Mouse (Mus musculus): ENCODE results near the gene Spock2. TPM values are rescaled to one million over a fixed set of nuclear protein-coding genes. Genes with fewer than 3 reads are reported as not detected.

The Spock2 gene
- polyA plus RNA-seq, 1 experiment from 2014 or later, result 42.8 TPM

DNA sequence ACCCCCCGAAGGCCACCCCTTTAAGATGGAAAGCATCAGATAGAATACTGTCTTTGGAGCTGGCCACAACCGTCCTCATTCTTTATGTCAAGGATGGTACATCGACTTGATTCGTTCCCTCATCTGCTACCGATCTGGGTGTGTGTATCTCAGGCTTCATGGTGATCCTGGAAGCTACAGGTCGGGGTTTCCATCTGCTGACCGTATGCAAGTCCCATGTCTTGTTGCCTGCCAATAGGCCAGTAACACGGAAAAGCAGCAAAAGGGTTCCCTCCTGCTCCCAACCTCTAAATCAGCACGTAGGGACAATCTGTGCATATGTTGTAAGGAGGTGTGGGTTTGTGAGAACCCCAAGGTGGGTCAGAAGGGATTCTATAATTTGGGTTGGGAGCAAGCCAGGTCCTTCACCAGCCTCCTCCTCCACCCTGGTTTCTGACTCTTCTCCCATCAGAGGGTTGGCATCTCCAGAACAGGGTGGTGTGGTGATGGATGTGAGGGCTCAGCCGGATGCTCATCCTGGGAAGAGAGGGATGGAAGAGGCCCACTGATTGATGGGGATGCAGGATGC, 5.0 kb downstream of the Spock2 start:
- Histone ChIP-seq H3K4me1 (ENCODE audit: insufficient read depth, low read depth, low read length) (peaks cover 6% of the 10 kb centered on the region; the same call in 1 of the 2 replicates), H3K36me3 (ENCODE audit: insufficient read depth, low read length) (no peaks in the 10 kb centered on the region), H3K9ac (replicated peaks; ENCODE audit: low read depth) (no peak overlapping the region), H3K4me3 (ENCODE audit: low read depth, low read length) (no peak overlapping the region), H3K9me3 (ENCODE audit: low read length) (no peaks in the 10 kb centered on the region), H3K27ac (ENCODE audit: low read length) (no peak overlapping the region), H3K27me3 (replicated peaks; ENCODE audit: insufficient read depth, low read length) (peaks cover 15% of the 10 kb centered on the region), H3K4me2 (replicated peaks; ENCODE audit: low read depth, low read length) (no peak overlapping the region)
- ATAC-seq, result no peak
- WGBS, result 86% methylated on average over 10 of the region's 10 CpGs
- DNase-seq (ENCODE audit: low spot score), result no peak
- TF ChIP-seq EP300 (IDR thresholded peaks at IDR 0.05) (no peak), CTCF (IDR thresholded peaks at IDR 0.05) (no peak)

DNA sequence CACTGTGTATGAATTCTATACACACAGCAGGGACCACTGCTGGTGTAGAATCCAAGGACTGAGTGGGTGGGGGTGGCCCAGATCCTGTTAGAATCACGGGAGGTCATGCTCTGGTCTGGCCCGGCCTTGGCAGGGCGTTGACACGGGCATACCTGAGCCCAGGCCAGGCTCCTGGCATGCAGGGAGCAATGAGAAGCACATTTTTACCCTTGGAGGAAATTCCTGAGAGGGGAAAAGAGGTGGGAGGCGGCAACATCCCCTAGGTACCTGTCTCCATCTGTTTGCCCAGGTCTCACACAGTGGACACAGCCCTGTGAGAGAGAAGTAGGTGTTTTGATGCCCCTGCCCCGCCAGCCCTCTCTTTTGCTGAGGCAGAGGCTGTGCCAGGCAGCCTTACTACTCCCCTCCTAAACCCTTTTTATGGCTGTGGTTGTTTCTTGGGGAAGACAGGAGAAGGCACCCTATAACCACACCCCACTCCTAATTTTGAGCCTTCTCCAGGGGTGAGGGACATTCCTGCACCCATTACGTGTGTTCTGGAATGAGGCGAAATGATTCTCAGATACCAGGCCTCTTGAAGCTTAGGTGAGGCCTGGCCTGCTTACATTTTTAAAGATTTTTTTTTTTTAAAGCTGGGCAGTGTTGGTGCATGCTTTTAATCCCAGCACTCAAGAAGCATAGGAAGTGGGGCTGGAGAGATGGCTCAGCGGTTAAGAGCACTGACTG, 8.1 kb downstream of the Spock2 start:
- H3K36me3 ChIP-seq (ENCODE audit: insufficient read depth, low read length), result no peaks in the 10 kb centered on the region
- peak overlapping the region; percentile 67 for H3K27ac ChIP-seq (ENCODE audit: low read length)
- TF ChIP-seq CTCF (IDR thresholded peaks at IDR 0.05), result no peak
- peak; percentile 94 for TF ChIP-seq EP300 (IDR thresholded peaks at IDR 0.05)
- ATAC-seq (peak; percentile 88), DNase-seq (ENCODE audit: low spot score) (peak; percentile 65)
- no peak overlapping the region for H3K4me2 ChIP-seq (replicated peaks; ENCODE audit: low read depth, low read length)
- H3K27me3 ChIP-seq (replicated peaks; ENCODE audit: insufficient read depth, low read length), result peaks cover 4% of the 10 kb centered on the region; the same call in 1 of the 2 replicates
- no peak overlapping the region for H3K9ac ChIP-seq (replicated peaks; ENCODE audit: low read depth)
- no peaks in the 10 kb centered on the region for H3K9me3 ChIP-seq (ENCODE audit: low read length)
- peaks cover 6% of the 10 kb centered on the region; the same call in 1 of the 2 replicates for H3K4me1 ChIP-seq (ENCODE audit: insufficient read depth, low read depth, low read length)
- H3K4me3 ChIP-seq (ENCODE audit: low read depth, low read length), result no peak overlapping the region
- WGBS, result 57% methylated on average over 9 of the region's 9 CpGs

DNA sequence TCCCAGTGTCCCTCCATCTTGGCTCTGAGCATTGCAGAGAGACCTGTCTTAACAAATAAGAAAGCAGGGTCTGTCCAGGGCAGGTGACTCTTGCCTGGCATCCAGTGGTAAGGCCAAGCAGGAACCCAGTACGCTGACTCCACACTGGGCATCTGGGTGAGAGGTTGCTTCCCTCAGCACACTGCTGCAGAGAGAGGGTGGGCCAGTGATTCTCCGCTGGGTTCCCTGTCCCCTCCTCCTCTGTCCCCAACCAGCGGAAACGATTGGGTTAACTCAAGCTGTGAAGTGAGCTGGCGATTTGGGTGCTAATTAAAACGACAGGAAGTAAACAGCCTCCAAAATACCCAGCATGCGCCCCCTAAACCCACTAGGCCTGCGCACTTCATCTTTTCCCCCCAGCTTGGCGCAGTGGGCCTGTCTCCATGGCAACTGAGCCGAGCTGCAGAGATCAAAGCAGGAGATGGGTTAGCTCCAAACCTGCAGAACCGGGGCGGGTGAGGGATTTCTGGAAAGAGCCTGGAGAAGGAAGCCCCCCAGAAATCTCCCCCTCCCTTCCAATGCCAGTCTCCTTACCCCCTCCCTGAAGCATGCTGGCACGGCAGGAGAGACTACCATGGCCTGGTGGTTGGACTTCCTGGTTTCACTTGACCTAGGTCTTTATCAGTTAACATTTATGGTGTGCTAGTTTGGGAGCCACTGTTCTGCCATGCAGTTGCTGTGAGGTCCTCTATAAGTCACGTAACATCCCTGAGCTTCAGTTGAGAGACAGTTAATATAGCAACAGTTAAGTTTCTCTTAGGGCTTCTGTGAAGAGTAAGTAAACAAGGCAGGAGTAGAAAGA, 9.5 kb downstream of the Spock2 start:
- ATAC-seq (no peak), DNase-seq (ENCODE audit: low spot score) (no peak)
- WGBS, result 19% methylated on average over 13 of the region's 14 CpGs
- Histone ChIP-seq H3K9me3 (ENCODE audit: low read length) (no peaks in the 10 kb centered on the region), H3K36me3 (ENCODE audit: insufficient read depth, low read length) (no peaks in the 10 kb centered on the region), H3K27ac (ENCODE audit: low read length) (peak overlapping the region; percentile 38; the same call in 1 of the 2 replicates), H3K9ac (replicated peaks; ENCODE audit: low read depth) (no peak overlapping the region), H3K4me2 (replicated peaks; ENCODE audit: low read depth, low read length) (no peak overlapping the region), H3K4me1 (ENCODE audit: insufficient read depth, low read depth, low read length) (peaks cover 6% of the 10 kb centered on the region; the same call in 1 of the 2 replicates), H3K27me3 (replicated peaks; ENCODE audit: insufficient read depth, low read length) (no peaks in the 10 kb centered on the region), H3K4me3 (ENCODE audit: low read depth, low read length) (no peak overlapping the region)
- TF ChIP-seq EP300 (IDR thresholded peaks at IDR 0.05) (no peak), CTCF (IDR thresholded peaks at IDR 0.05) (no peak)

DNA sequence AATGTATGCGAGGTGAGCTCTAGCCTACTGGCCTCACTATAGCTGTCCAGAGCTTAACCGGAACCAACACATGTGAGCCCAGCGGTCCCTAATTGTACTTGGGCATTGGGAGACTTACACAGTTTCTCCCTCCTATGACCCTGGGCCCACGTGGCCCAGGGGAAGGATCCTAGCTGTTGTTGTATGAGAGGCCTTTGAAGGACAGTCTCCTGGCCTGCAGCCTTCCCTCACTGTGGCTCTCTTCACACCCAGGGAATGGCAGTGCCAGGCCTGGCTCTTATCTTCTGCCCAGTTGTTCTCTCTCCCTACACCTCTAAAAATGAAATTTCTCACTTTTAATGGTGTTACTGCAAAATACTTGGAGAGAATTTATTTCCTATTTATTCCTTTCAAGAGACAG, 11.0 kb downstream of the Spock2 start:
- Histone ChIP-seq H3K9ac (replicated peaks; ENCODE audit: low read depth) (no peak overlapping the region), H3K27ac (ENCODE audit: low read length) (no peak overlapping the region), H3K4me2 (replicated peaks; ENCODE audit: low read depth, low read length) (no peak overlapping the region), H3K36me3 (ENCODE audit: insufficient read depth, low read length) (no peaks in the 10 kb centered on the region), H3K27me3 (replicated peaks; ENCODE audit: insufficient read depth, low read length) (no peaks in the 10 kb centered on the region), H3K4me3 (ENCODE audit: low read depth, low read length) (no peak overlapping the region), H3K9me3 (ENCODE audit: low read length) (no peaks in the 10 kb centered on the region), H3K4me1 (ENCODE audit: insufficient read depth, low read depth, low read length) (peaks cover 6% of the 10 kb centered on the region; the same call in 1 of the 2 replicates)
- TF ChIP-seq CTCF (IDR thresholded peaks at IDR 0.05), result no peak
- no peak for TF ChIP-seq EP300 (IDR thresholded peaks at IDR 0.05)
- DNase-seq (ENCODE audit: low spot score) (no peak), ATAC-seq (no peak)
- WGBS, result 51% methylated on average over 4 of the region's 4 CpGs

DNA sequence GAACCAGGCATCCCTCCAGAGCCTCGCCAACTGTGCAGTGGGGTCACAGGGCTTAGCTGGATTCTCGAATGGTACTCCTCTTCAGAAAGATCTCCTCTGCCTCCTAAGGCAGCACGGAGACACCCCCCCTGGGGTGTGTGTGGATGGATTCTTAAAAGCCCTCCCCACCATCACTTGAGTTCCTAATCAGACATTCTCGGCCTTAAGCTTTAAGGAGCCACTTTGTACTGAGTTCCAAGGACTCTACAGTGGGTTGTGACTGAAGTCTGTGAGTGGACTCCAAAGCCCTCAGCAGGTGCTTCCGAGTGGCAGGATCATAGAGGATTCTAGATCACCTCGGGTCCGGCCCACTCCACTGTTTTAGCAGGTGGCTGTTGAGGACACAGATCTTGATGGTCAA, 12.4 kb downstream of the Spock2 start:
- H3K9ac ChIP-seq (replicated peaks; ENCODE audit: low read depth), result no peak overlapping the region
- H3K4me2 ChIP-seq (replicated peaks; ENCODE audit: low read depth, low read length), result no peak overlapping the region
- H3K4me3 ChIP-seq (ENCODE audit: low read depth, low read length), result no peak overlapping the region
- no peaks in the 10 kb centered on the region for H3K9me3 ChIP-seq (ENCODE audit: low read length)
- DNase-seq (ENCODE audit: low spot score) (no peak), ATAC-seq (peak; percentile 58)
- TF ChIP-seq CTCF (IDR thresholded peaks at IDR 0.05), result no peak
- TF ChIP-seq EP300 (IDR thresholded peaks at IDR 0.05), result peak; percentile 89
- no peaks in the 10 kb centered on the region for H3K27me3 ChIP-seq (replicated peaks; ENCODE audit: insufficient read depth, low read length)
- peak overlapping the region; percentile 1; the same call in 1 of the 2 replicates for H3K27ac ChIP-seq (ENCODE audit: low read length)
- WGBS, result 54% methylated on average over 7 of the region's 7 CpGs
- H3K4me1 ChIP-seq (ENCODE audit: insufficient read depth, low read depth, low read length), result peaks cover 6% of the 10 kb centered on the region; the same call in 1 of the 2 replicates
- H3K36me3 ChIP-seq (ENCODE audit: insufficient read depth, low read length), result no peaks in the 10 kb centered on the region

DNA sequence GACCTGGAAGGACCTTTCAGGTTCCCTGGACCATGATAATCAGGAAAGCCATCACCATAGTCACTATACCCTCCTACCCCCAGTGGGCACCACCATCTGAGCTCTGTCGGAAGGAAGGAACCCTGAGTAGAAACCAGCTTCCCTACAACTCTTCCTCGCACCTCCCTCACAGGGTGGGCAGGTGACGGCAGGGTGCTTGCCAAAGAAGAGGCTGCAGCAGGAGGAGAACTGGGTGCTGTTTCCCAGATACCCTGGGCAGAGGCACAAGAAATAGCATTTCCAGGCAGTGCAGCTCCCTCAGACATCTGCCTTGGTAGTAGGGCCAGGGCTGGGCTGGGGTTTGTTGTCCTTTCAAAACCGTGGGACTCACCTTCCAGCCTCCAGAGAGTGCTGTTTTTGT, 14.6 kb downstream of the Spock2 start:
- Histone ChIP-seq H3K4me3 (ENCODE audit: low read depth, low read length) (no peak overlapping the region), H3K9ac (replicated peaks; ENCODE audit: low read depth) (no peak overlapping the region), H3K27ac (ENCODE audit: low read length) (no peak overlapping the region), H3K9me3 (ENCODE audit: low read length) (no peaks in the 10 kb centered on the region), H3K4me1 (ENCODE audit: insufficient read depth, low read depth, low read length) (no peaks in the 10 kb centered on the region; the same call in 1 of the 2 replicates), H3K27me3 (replicated peaks; ENCODE audit: insufficient read depth, low read length) (no peaks in the 10 kb centered on the region), H3K4me2 (replicated peaks; ENCODE audit: low read depth, low read length) (no peak overlapping the region), H3K36me3 (ENCODE audit: insufficient read depth, low read length) (no peaks in the 10 kb centered on the region)
- TF ChIP-seq EP300 (IDR thresholded peaks at IDR 0.05) (no peak), CTCF (IDR thresholded peaks at IDR 0.05) (no peak)
- no peak for ATAC-seq
- no peak for DNase-seq (ENCODE audit: low spot score)
- WGBS, result 83% methylated on average over 4 of the region's 4 CpGs
